Mouse (Mus musculus) liver, adult 2 months (tissue): ENCODE data around the gene Lmbrd2. TPM values are rescaled to one million over a fixed set of nuclear protein-coding genes. Genes with fewer than 3 reads are reported as not detected.
"Not testable (repeated sequence)": the region's sequence is repeated elsewhere in the genome, so short reads cannot be mapped to it uniquely, and the experiment has no call there.

ENCODE experiments used
- DNase-seq: peaks from one replicate; pipeline ENCODE4 v3.0.0-alpha.2; 2011; ENCODE audit warnings: low read depth, low spot score; ENCODE audit errors: extremely low read depth
- H3K27ac ChIP-seq: fragments of 200-500 bp; replicated peaks from 2 replicates; pipeline ENCODE4 v1.5.1; 2012; ENCODE audit warnings: low read depth, mild to moderate bottlenecking, control low read depth, inconsistent platforms, low read length; ENCODE audit not compliant: insufficient read depth
- H3K27me3 ChIP-seq: fragments of 200-500 bp; 2 replicates; pipeline ENCODE4 v1.6.1; 2012; ENCODE audit warnings: mild to moderate bottlenecking, moderate library complexity, low read length, inconsistent platforms; ENCODE audit not compliant: control insufficient read depth, insufficient read depth
- H3K36me3 ChIP-seq: fragments of 200-500 bp; 2 replicates; pipeline ENCODE4 v1.6.1; 2012; ENCODE audit warnings: low read length, inconsistent platforms; ENCODE audit not compliant: control insufficient read depth, insufficient read depth
- H3K4me1 ChIP-seq: fragments of 200-500 bp; 2 replicates; pipeline ENCODE4 v1.6.1; 2011; ENCODE audit warnings: low read length; ENCODE audit not compliant: control insufficient read depth, insufficient read depth
- H3K4me3 ChIP-seq: fragments of 200-500 bp; 2 replicates; pipeline ENCODE4 v1.5.1; 2011; ENCODE audit warnings: low read depth, mild to moderate bottlenecking, control low read depth, low read length, moderate library complexity; ENCODE audit not compliant: insufficient read depth
- H3K79me2 ChIP-seq: fragments of 200-500 bp; 2 replicates; pipeline ENCODE4 v1.6.1; 2012; ENCODE audit warnings: inconsistent platforms, mild to moderate bottlenecking, low read length, moderate library complexity; ENCODE audit not compliant: control insufficient read depth, insufficient read depth
- H3K9ac ChIP-seq: fragments of 200-500 bp; 2 replicates; pipeline ENCODE4 v1.6.1; 2012; ENCODE audit warnings: low read depth, mild to moderate bottlenecking, control low read depth, inconsistent platforms, low read length
- CTCF ChIP-seq: fragments of 200-500 bp; IDR thresholded peaks from 2 replicates; pipeline ENCODE4 v1.5.1; 2011; ENCODE audit warnings: low read depth, low read length, control low read depth
- POLR2A ChIP-seq: fragments of 200-500 bp; IDR thresholded peaks from 2 replicates; pipeline ENCODE4 v1.6.1; 2011; ENCODE audit warnings: low read length, control low read depth; ENCODE audit not compliant: insufficient read depth; ENCODE audit errors: extremely low read depth
- WGBS: fragments of 180-500 bp; shearing (Covaris S2); methylation state at CpG from one replicate; pipeline ENCODE4 v1.1.7; 2018; 5-methylcytosine and 5-hydroxymethylcytosine counted together
- polyA plus RNA-seq: library from polyadenylated mRNA; depleted of rRNA; stranded (reverse); fragments of >200 nt; gene quantifications from 2 replicates; pipeline ENCODE4 v1.2.3, GENCODE M21; 2012
- total RNA-seq: library from RNA; depleted of rRNA; stranded (reverse); fragments of >200 nt; gene quantifications from 2 replicates; pipeline ENCODE4 v1.2.3, GENCODE M21; 2014

The Lmbrd2 gene
- total and polyA plus RNA-seq, 2 experiments = 17.0 to 38.4 TPM

DNA sequence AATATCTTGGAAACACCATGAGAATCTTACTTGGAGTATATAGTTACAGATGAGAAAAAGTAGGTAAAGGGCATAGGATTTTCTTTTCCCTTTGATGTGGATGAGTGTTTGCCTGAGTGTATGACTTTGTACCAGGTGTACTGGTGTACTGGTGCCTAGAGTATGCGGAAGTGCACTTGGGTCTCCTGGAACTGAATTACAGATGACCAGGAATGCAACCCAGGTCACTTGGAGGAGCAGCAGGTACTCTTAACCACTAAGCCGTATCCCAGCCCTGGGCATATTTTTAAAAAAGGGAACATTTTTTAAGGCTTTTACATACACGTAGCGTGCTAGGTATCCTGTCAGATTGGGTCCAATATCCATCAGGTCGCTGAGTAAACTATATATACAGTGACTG is 43.6 kb downstream of the Lmbrd2 start:
- Histone ChIP-seq H3K27ac (no peak overlapping the region), H3K27me3 (no peaks in the 10 kb centered on the region), H3K4me1 (no peaks in the 10 kb centered on the region), H3K79me2 (no peaks in the 10 kb centered on the region), H3K36me3 (peaks cover 44% of the 10 kb centered on the region), H3K4me3 (no peak overlapping the region), H3K9ac (no peak overlapping the region)
- 97% methylated on average over 5 of the region's 5 CpGs for WGBS
- TF ChIP-seq CTCF (no peak), POLR2A (no peak)
- no peak for DNase-seq

GRCm38 (mm10) chr15:9189796-9190195 is 49.4 kb downstream of the Lmbrd2 start:
- Histone ChIP-seq H3K4me1 (no peaks in the 10 kb centered on the region), H3K79me2 (no peaks in the 10 kb centered on the region), H3K27ac (no peak overlapping the region), H3K9ac (no peak overlapping the region), H3K4me3 (no peak overlapping the region), H3K36me3 (peaks cover 32% of the 10 kb centered on the region), H3K27me3 (no peaks in the 10 kb centered on the region)
- no peak for DNase-seq
- TF ChIP-seq POLR2A (no peak), CTCF (no peak)
- 97% methylated on average over 2 of the region's 2 CpGs for WGBS

- DNase-seq = peak; percentile 28
- H3K4me1 ChIP-seq, H3K79me2 ChIP-seq: not testable (repeated sequence)
Observed at GRCm38 (mm10) chr15:9192685-9193084, 52.3 kb downstream of the Lmbrd2 start.

DNA sequence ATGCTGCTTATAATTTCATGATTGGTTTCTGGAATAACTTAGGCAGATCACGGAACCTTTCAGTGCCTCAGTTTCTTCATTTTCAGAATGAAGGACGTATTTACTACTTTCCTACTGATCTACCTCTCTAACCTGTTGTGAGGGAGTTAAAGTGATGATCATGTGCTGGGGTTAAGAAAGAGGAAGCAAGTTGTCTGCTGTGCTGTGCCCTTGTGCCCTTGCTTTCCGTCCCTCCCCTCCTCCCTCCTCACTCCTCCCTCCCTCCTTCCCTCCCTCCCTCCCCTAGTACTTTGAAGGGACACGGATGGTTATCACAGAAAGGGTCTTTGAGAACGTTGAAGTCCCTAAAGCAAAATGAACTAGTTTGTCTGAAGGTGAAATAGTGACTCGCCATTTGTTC is 58.1 kb downstream of the Lmbrd2 start:
- Histone ChIP-seq H3K4me1 (no peaks in the 10 kb centered on the region), H3K79me2 (no peaks in the 10 kb centered on the region), H3K9ac (no peak overlapping the region), H3K36me3 (peaks cover 26% of the 10 kb centered on the region), H3K27me3 (no peaks in the 10 kb centered on the region), H3K27ac (no peak overlapping the region), H3K4me3 (no peak overlapping the region)
- WGBS = 73% methylated on average over 6 of the region's 6 CpGs
- DNase-seq = no peak
- TF ChIP-seq CTCF = no peak
- no peak for TF ChIP-seq POLR2A

More at GRCm38 (mm10) chr15:9192685-9193084, 52.3 kb downstream of the Lmbrd2 start:
- H3K27me3 ChIP-seq, H3K9ac ChIP-seq, H3K4me3 ChIP-seq, H3K27ac ChIP-seq: not testable (repeated sequence)
- peaks cover 29% of the 10 kb centered on the region for H3K36me3 ChIP-seq

DNA sequence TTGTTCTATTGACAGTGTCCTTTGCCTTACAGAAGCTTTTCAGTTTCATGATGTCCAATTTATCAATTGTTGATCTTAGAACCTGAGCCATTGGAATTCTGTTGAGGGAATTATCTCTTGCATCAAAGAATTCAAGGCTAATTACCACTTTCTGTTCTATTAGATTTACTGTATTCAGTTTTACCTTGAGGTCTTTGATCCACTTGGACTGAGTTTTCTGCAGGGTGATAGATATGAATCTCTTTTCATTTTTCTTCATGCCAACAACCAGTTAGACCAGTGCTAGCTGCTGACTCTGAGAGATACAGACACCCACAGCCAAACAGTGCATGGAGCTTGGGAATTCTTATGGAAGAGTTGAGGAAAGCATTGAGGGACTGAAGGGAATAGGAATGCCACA is 71.5 kb downstream of the Lmbrd2 start:
- Histone ChIP-seq H3K4me1 (no peaks in the 10 kb centered on the region), H3K9ac (no peak overlapping the region), H3K4me3 (no peak overlapping the region), H3K27ac (no peak overlapping the region), H3K27me3 (no peaks in the 10 kb centered on the region), H3K36me3 (no peaks in the 10 kb centered on the region), H3K79me2 (no peaks in the 10 kb centered on the region)
- DNase-seq = no peak
- TF ChIP-seq POLR2A (no peak), CTCF (no peak)

DNA sequence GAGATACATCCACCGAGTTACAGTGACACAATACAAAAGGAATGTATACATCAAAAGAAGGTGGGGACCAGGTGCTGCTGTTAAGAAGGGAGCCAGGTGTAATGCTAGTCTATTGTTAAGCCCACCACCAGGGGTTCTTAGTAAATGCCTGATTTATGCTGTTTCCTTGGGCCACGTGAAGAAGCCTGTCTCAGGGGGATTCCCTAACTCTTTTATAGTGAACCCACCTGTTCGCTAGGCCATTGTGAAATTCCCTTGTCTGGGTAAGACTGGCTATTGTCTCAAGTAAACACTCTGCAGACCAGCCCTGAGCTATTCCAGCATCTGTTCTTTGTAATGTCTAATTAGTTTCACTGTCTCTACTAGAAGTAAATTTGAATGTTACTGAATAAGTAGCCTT is 72.7 kb downstream of the Lmbrd2 start:
- not testable (repeated sequence) for H3K4me3 ChIP-seq, DNase-seq, H3K4me1 ChIP-seq, H3K9ac ChIP-seq, H3K79me2 ChIP-seq, H3K27me3 ChIP-seq, H3K27ac ChIP-seq, H3K36me3 ChIP-seq
- WGBS = 79% methylated on average over 3 of the region's 3 CpGs

- H3K36me3 ChIP-seq, H3K79me2 ChIP-seq, DNase-seq, H3K27me3 ChIP-seq, H3K4me3 ChIP-seq, H3K9ac ChIP-seq, H3K4me1 ChIP-seq, H3K27ac ChIP-seq: not testable (repeated sequence)
- 90% methylated on average over 7 of the region's 7 CpGs for WGBS
Observed at GRCm38 (mm10) chr15:9213431-9213830, 73.1 kb downstream of the Lmbrd2 start.
